Mouse (Mus musculus) gastrocnemius, adult 2 months (tissue): ENCODE results near the gene Tmem50b. TPM values are rescaled to one million over a fixed set of nuclear protein-coding genes. Genes with fewer than 3 reads are reported as not detected.
"Not testable (repeated sequence)": the region's sequence is repeated elsewhere in the genome, so short reads cannot be mapped to it uniquely, and the experiment has no call there.

Source experiments
- DNase-seq: peaks from one replicate; pipeline ENCODE4 v3.0.0; 2022
- H3K27ac ChIP-seq: fragments of 200-600 bp; 2 replicates; pipeline ENCODE4 v1.8.1; 2022; ENCODE audit warnings: mild to moderate bottlenecking
- H3K4me3 ChIP-seq: fragments of 200-600 bp; 2 replicates; pipeline ENCODE4 v1.8.1; 2022; ENCODE audit warnings: mild to moderate bottlenecking, moderate library complexity
- CTCF ChIP-seq: fragments of 200-600 bp; IDR thresholded peaks from 2 replicates; pipeline ENCODE4 v1.8.1; 2022; ENCODE audit warnings: antibody characterized with exemption, mild to moderate bottlenecking, moderate library complexity
- intact Hi-C: fragments of 180-260 bp; cut with DNase I; formaldehyde crosslinking; loops from one replicate; pipeline ENCODE4 v1.15.1; 2025
- microRNA-seq: library from miRNA; unstranded; fragments of <30 nt; microRNA quantifications from one replicate; pipeline ENCODE4 v1.2.0, GENCODE M21; 2021
- total RNA-seq, 2 experiments: library from RNA; stranded (reverse); gene quantifications; 2 replicates each; pipeline ENCODE4 v1.2.3; 2021

Tmem50b gene
- total RNA-seq, 2 experiments from 2014 or later, result 16.0 to 17.7 TPM

DNA sequence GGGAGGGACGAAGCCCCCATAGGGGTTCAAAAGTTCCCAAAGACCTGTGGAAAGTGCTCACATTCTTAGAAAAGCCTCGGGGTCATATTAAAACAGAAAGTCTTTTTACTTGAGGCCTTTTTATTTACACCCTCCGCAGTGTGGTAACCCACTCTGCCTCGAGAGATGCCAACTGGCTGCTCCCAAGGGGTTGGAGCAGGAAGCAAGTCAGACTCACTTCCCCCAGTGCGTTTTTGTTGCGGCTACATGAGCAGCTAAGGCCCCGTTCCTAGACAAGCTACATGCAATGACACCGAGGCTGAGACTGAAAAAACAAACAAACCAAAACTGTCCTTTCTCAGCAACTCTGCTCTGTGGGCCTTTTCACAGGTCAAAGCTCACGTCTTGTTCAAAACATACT lies 59.1 kb downstream of the Tmem50b start:
- Histone ChIP-seq H3K4me3 (no peak overlapping the region), H3K27ac (no peak overlapping the region)
- no peak for TF ChIP-seq CTCF
- no peak for DNase-seq
- intact Hi-C loops, result no loop called here

DNA sequence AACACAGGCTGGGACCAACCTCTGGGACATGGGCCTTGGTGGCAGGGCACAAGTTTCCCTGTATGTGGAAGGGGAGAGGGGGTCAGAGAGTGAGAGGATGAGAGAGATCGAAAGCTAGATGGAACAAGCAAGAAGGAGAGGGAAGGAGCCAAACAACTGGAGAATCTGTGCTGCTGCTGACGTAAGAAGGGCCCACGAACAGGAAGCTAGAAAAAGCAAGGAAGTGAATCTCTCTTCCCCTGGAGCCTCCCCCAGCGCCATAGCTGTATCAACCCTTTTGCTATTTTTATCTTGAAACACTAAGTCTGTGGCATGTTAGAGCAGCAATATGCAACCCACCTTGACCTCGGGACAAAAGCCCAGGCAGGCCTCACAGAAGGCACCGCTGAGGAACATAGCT lies 59.5 kb downstream of the Tmem50b start:
- intact Hi-C loops, result no loop called here
- no peak for DNase-seq
- no peak for TF ChIP-seq CTCF
- H3K4me3 ChIP-seq, result no peak overlapping the region
- no peak overlapping the region for H3K27ac ChIP-seq

GRCm38 (mm10) chr16:91537065-91537464 lies 60.5 kb downstream of the Tmem50b start:
- no peak for DNase-seq
- no peak for TF ChIP-seq CTCF
- intact Hi-C loops, result no loop called here
- Histone ChIP-seq H3K27ac (no peak overlapping the region), H3K4me3 (no peak overlapping the region)

- intact Hi-C loops, result no loop called here
- TF ChIP-seq CTCF, result no peak
- Histone ChIP-seq H3K27ac (no peak overlapping the region), H3K4me3 (no peak overlapping the region)
- no peak for DNase-seq
Observed at GRCm38 (mm10) chr16:91536372-91536771, 61.2 kb downstream of the Tmem50b start.

DNA sequence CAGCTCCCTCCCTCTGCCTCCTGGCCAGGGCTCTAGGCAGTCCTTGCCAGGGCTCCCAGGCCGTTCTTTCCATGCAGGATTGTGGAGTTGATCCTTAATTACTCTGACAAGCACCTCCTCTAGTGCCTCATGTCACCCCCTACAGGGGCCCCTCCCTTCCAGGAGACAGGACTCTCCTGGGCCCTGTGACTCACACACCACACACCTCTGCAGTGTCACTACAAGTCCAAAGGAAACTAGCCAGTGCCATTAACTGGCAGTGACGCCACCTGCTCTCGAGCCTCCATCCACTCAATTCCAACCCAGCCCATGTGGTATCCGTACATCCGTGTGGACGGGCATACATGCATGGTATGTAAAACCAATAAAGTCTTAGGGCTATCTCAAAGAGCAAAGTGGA lies 62.7 kb downstream of the Tmem50b start:
- no peak overlapping the region for H3K27ac ChIP-seq
- H3K4me3 ChIP-seq, result no peak overlapping the region
- DNase-seq, result no peak
- TF ChIP-seq CTCF, result no peak
- intact Hi-C loops, result no loop called here

DNA sequence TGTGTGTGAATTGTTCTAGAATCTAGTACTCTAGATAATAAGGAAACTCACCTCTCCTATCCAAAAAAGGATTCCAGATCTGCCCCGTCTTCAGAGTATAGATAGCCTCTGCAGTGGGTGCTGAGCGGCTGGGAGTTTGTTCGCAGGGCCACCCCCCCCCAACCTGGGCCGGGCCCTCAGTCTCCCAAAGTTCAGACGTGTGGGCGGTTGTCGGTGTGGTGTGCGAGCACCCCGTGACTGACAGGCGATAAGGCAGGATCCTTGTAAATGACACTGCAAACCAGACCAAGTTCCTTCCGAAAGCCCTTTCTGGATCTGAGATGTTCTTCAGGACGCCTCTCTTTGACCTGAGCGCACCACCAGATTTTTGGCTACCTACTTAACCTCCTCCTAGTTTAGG lies 63.1 kb downstream of the Tmem50b start:
- intact Hi-C loops, result no loop called here
- peak; percentile 54 for DNase-seq
- Histone ChIP-seq H3K27ac (no peak overlapping the region), H3K4me3 (no peak overlapping the region)
- no peak for TF ChIP-seq CTCF

GRCm38 (mm10) chr16:91533097-91534001 lies 64.3 kb downstream of the Tmem50b start:
- no peak overlapping the region for H3K4me3 ChIP-seq
- no peak for TF ChIP-seq CTCF
- intact Hi-C loops, result no loop called here
- no peak overlapping the region for H3K27ac ChIP-seq
- no peak for DNase-seq

- H3K27ac ChIP-seq, result 0 out of 2 replicates have a peak overlapping the region, but pooled peaks have one; percentile 2
- intact Hi-C loops, result no loop called here
- no peak for DNase-seq
- no peak overlapping the region for H3K4me3 ChIP-seq
- no peak for TF ChIP-seq CTCF
Observed at GRCm38 (mm10) chr16:91532429-91532828, 65.2 kb downstream of the Tmem50b start.

DNA sequence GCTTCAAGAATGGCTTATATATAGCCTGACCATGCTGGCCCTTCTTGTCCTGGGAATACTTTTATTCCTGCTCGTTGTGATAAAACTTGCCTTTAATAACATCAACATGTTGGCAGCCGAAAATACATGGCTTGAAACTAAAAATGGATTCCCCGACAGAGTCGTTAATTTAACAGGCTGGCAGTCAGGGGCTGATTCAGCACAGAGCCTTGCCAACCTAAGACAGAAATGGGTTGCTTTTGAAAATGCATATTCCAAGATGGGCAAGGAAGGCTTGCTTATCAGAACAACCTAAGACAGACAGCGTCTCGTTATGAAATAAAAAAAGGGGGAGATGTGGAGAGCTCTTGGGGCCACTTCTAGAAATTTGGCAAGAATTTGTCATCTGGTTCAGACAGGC lies 65.7 kb downstream of the Tmem50b start:
- intact Hi-C loops, result no loop called here
- TF ChIP-seq CTCF, result no peak
- Histone ChIP-seq H3K27ac (0 out of 2 replicates have a peak overlapping the region, but pooled peaks have one; percentile 2), H3K4me3 (no peak overlapping the region)
- no peak for DNase-seq

DNA sequence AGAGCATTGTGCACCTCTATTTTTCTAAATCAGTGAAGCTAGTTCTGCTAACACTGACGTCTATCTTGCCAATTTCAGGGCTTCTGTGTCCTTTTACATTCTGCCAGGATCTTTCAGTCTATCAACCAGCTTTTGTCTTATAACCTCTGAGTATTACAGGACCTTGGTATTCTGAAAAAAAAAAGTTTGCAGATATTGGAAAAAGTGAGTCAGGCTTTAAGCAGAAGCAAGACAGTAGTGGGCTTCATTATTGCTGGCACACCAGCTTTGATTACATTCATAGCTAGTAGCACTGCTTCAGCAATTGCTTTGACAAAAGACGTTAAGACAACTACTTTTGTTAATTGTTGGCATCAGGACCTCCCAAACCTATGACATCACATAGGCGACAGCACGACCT lies 66.8 kb downstream of the Tmem50b start:
- intact Hi-C loops, H3K4me3 ChIP-seq, H3K27ac ChIP-seq, DNase-seq: not testable (repeated sequence)

DNA sequence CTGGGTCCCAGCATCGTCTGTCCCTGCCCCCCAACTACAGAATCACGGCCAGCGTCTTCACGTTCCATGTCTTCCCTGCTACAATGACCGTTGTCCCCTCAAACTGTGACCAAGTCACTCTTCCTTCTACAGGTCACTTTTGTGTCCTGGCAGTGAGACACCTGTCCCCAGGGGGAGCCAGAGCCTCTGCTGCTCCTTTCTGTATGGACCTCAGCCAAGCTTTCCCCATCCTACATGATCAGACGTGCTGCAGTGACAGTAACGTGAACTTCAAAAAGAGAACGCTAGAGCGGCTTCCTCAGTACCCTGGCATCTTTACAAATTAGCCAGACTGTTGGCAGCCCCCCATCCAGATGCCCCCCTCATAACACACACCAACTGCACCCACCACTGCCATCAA lies 69.0 kb downstream of the Tmem50b start:
- no peak overlapping the region for H3K4me3 ChIP-seq
- intact Hi-C loops, result no loop called here
- TF ChIP-seq CTCF, result peak; percentile 27; the same call in 1 of the 2 replicates
- no peak overlapping the region for H3K27ac ChIP-seq
- no peak for DNase-seq

GRCm38 (mm10) chr16:91527500-91527899 lies 70.1 kb downstream of the Tmem50b start:
- DNase-seq, result no peak
- intact Hi-C loops, result no loop called here
- no peak overlapping the region for H3K4me3 ChIP-seq
- H3K27ac ChIP-seq, result no peak overlapping the region
- no peak for TF ChIP-seq CTCF

- Histone ChIP-seq H3K27ac (no peak overlapping the region), H3K4me3 (no peak overlapping the region)
- DNase-seq, result peak; percentile 63
- intact Hi-C loops, result no loop called here
- TF ChIP-seq CTCF, result peak; percentile 52
Observed at GRCm38 (mm10) chr16:91527051-91527450, 70.5 kb downstream of the Tmem50b start.

DNA sequence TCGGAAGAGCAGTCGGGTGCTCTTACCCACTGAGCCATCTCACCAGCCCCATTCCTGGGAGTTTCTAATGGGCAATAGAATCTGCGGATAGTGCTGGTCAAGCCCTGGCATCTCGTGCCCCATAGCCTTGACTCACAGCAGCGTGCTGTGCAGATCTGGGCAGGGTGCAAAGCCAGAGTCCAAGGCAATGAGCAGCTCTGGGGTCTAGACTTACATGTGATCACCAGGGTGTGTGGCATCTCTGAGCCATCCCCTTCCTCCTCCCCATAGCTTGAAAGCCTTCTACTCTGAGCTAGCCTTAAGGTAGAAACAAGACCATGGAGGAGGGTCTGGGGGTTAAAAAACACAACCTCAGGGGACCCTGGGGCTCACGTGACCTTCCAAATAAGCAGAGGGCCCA lies 71.3 kb downstream of the Tmem50b start:
- Histone ChIP-seq H3K4me3 (no peak overlapping the region), H3K27ac (no peak overlapping the region)
- no peak for DNase-seq
- TF ChIP-seq CTCF, result no peak
- intact Hi-C loops, result no loop called here

Small RNAs within 50 kb of the gene (microRNA-seq; reads per million reads assigned to microRNA genes)
- gene Mir6367, result not detected

Other genes with a start within 250 kb of the Tmem50b start
- gene Ifnar2, start 225.0 kb downstream of the Tmem50b start, total RNA-seq, result 10 to 100 TPM in 1 of 2 experiments, 1 to 10 TPM in 1; 6.8 to 11.4 TPM
- gene Gm21970, start 206.1 kb downstream of the Tmem50b start, total RNA-seq, result under 1 TPM in 1 of 2 experiments, not detected in 1; 0.45 TPM
- gene Il10rb, start 191.6 kb downstream of the Tmem50b start, total RNA-seq, result 1 to 10 TPM; 6.2 to 7.9 TPM
- gene Ifnar1, start 112.6 kb downstream of the Tmem50b start, total RNA-seq, result 10 to 100 TPM; 12.6 to 15.1 TPM
- gene Ifngr2, start 50.7 kb downstream of the Tmem50b start, total RNA-seq, result 10 to 100 TPM; 55.2 to 55.5 TPM
- gene Dnajc28, start 21.2 kb upstream of the Tmem50b start, total RNA-seq, result 10 to 100 TPM; 15.8 to 21.8 TPM
- gene Gart, start 49.2 kb upstream of the Tmem50b start, total RNA-seq, result 10 to 100 TPM; 58.4 to 66.2 TPM
- 100 to 1,000 TPM; 113 to 116 TPM for gene Son, start 49.7 kb upstream of the Tmem50b start, total RNA-seq
- 1 to 10 TPM in 1 of 2 experiments, under 1 TPM in 1; 0.92 to 1.6 TPM for gene Donson, start 91.0 kb upstream of the Tmem50b start, total RNA-seq
- gene Cryzl1, start 131.2 kb upstream of the Tmem50b start, total RNA-seq, result 10 to 100 TPM; 17.7 to 18.1 TPM
- gene Itsn1, start 131.5 kb upstream of the Tmem50b start, total RNA-seq, result 10 to 100 TPM; 60.2 to 66.1 TPM